Mouse (Mus musculus) cerebellum, adult 8-10 months (tissue): ENCODE results near the gene Uspl1.

Experiments
- DNase-seq: peaks from one replicate; pipeline ENCODE4 v3.0.0; 2022

The Uspl1 gene

GRCm38 (mm10) chr5:149215540-149215939 lies 31.4 kb downstream of the Uspl1 start:
- DNase-seq, result no peak

DNA sequence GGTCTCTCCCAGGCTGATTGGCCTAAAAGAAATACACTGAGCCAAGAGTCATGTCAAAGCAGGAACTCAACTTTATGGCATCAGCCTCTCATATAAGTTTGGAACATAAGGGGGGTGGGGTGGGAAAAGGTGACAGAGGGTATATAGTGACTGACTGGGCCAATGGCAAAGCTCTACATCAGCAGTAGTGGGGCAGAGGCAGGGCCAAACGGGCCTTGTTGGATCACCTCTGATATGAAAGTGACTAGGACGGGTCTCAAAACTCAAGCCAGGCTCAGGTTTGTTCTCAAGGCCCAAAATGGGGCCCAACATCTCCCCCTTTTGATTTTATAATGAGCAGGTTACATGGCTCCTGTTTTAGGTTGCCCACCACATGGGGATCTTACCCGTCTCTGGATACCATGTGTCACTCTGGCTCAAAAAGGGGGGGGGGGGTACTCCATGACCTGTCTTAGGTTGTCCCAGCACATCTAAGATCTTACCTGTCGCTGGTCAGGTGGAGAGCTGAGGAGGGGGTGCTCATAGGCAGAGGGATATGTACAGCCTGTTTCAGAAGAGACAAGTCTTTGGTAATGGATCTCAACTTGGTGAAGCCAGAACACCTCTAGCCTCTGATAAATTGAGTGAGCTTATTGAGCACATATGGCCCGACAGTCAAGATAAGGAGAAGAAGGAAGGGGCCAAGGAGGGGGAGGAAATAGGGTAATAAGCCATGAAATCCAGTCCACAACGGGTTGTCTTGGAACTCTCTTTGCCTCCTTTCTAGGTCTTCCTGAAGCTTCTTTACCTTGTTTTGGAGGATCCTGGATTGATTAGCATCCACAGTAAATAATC lies 33.6 kb downstream of the Uspl1 start:
- DNase-seq, result no peak

GRCm38 (mm10) chr5:149219493-149219892 lies 35.3 kb downstream of the Uspl1 start:
- no peak for DNase-seq

- DNase-seq, result no peak
Measured at GRCm38 (mm10) chr5:149221355-149221754, 37.2 kb downstream of the Uspl1 start.

DNA sequence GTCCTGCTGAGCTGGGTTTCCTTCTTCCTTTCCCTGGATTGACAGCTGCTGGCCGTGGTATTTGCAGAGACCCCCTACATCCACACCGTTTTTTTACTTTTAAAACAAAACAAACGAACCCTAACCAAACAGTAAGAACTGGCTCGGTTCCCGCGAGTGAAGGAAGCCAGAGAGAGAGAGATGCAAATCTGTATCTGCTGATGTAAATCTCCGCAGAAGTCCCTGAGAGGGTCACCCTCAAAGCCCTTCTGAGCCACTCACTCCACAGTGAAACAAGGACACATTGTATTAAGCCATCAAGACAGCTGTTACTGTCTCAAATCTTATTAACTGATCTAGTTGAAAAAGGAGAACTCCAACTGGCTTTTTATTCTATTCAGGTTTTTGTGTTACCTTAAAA lies 40.5 kb downstream of the Uspl1 start:
- no peak for DNase-seq

GRCm38 (mm10) chr5:149228700-149229618 lies 44.8 kb downstream of the Uspl1 start:
- DNase-seq, result peak; percentile 90

- no peak for DNase-seq
Measured at GRCm38 (mm10) chr5:149229619-149230339, 45.6 kb downstream of the Uspl1 start.

DNA sequence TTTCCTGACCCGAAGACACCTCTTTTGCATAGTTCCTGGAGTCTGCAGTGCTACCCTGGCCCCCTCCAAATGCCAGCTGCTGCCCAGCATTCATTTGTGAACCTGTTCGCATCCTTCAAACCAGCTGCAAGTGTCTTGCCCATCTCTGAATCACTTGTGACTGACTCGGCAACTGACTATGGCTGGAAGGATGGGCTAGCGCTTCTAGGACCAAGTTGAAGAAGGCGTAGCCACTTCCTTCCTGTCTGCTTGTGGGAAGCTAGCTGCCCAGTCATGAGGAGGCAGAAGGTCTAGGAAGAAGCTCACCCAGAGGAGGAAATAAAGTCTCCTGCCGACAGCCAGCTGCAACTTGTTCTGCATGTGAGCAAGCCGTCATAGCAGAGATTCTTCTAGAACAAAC lies 50.9 kb downstream of the Uspl1 start:
- DNase-seq, result no peak

DNA sequence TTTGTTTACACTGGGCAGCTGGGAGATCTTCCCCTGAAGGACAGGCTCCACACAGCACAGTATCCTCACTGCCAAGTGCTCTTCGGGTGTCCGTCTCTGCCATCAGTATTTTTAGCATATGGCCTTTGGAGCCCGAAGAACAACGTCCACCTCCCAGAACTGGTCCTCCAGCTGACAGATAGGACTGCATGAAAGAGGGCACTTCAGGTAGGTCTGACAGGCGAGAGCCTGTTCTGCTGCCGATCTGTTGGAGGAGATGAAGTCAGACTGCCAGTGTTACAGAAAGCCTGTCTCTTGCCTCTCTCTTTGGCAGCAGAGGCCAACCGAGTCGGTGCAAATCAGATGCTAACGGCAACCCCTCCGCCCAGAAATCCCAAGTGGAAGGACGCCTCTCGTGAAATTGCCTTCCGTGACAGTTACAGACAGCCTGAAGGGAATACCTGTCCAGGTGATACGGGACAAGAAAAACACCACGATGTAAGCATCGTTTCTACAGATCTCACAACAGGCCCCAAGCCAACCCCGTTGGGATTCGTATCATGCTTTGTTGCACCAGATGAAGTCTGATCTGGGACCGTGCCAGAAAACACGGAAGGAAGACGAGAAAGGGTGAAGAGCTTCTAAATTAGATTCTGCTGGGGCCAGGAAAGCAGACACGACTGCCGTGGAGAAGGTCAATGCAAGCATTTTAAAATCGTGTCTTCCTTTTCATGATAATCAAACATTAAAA lies 53.2 kb downstream of the Uspl1 start:
- DNase-seq, result peak; percentile 49

DNA sequence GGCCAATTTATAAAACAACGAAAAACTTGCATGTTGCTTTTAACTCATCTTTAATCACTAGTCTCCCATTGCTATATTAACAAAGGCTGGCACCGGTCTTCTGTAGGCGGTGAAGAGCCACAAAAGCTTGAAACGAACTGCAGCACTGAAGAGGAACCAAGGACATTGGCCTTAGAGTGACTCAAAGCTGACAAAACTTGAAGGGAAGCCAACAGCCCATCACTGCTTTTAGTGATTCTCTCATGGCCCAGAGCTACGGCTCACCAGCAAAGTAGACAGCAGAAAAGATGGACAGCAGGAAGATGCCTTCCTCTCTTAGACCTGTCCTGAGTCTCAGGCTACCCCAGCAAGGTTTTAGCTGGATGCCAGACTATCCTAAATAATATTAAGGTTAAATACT lies 58.3 kb downstream of the Uspl1 start:
- DNase-seq, result no peak

DNA sequence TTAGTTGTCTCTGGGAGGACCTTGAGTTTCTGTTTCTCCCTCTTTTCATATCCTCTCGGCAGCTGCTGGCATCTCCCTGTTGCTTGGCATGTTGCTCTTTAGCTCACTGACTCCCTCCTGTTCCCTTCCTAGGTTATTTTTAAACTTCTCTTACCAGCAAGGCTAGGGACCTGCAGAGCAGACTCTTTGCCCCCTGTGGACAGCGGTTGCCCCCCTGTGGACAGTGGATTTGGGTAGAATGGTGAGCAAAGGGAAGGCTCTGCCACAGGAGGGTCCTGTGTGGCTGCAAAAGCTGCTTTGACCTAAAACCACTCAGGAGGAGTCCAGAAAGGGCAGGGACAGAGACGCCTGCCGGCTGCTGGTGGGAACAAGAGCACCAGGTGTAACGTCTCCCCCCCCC lies 58.9 kb downstream of the Uspl1 start:
- DNase-seq, result no peak

- no peak for DNase-seq
Measured at GRCm38 (mm10) chr5:149245391-149245964, 61.3 kb downstream of the Uspl1 start.

DNA sequence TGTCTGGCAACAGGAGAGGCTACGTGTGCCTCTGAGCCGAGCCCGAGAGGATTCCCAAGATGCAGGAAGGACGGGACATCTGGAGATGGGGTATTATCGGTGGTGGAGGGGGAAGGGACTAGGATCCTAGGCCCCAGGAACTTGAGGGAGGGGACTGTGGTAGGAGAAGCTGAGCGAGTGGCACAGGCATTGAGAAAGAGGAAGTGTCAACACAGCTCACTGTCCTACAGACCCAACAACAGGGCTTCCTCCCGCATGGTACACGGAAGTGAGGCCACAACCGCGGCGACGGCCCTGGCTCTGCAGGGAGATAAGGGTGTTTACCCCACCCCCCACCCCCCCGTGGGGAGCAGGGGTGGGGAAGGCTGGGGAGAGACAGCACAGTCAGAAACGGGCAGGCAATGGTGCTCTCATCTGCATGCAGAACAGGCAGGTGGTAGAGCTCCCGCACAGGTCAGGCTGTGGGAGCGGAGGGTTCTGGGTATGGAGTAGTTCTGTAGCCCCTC lies 61.9 kb downstream of the Uspl1 start:
- no peak for DNase-seq

GRCm38 (mm10) chr5:149247047-149247904 lies 63.1 kb downstream of the Uspl1 start:
- peak; percentile 35 for DNase-seq

DNA sequence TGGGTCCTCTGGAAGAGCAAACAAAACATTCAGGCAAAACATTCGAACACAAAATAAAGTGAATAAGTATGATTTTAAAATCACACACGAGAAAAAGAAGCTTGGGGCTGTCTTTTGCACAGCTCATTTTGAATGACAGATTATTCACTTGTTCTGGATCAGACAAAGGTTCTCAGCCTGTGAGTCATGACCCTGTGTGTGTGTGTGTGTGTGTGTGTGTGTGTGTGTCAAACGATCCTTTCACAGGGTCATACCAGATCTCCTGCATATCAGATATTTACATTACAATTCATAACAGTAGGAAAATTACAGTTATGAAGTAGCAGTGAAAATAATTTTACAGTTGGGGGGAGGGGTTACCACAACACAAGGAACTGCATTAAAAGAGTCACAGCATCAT lies 68.2 kb downstream of the Uspl1 start:
- DNase-seq, result no peak

DNA sequence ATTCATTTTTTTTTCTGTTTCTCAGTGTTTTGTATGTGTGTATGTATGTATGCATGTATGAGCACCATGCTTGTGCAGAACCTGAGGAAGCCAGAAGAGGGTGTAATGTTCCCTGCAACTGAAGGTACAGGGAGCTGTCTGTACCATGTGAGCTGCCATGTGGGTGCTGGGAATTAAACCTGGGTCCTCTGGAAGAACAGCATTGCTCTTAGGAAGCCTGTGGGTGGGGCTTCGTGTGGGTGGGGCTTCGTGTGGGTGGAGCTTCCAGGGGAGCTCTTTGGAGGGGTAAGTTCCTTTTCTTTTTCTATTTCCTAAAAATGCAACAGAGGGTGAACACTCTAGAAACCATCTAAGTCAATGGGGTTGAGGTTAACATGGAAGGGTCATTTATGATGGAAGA lies 69.3 kb downstream of the Uspl1 start:
- DNase-seq, result no peak

DNA sequence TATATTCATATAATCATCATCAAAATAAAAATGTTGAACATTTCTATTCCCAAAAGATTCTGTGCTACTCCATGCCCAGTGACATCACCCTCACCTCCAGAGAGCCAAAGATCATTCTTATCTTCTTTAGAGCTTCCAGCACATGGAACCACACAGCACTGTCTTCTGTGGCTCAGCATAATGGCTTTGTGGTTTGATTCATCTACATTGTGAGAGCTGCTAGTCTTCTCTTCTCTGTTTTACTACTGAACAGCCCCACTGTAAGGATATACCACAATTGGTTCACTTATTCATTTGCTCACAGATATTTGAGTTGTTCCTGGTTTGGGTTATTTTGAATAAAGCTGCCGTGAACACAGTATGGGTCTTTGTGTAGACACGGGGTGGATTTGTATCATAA lies 71.4 kb downstream of the Uspl1 start:
- no peak for DNase-seq

DNA sequence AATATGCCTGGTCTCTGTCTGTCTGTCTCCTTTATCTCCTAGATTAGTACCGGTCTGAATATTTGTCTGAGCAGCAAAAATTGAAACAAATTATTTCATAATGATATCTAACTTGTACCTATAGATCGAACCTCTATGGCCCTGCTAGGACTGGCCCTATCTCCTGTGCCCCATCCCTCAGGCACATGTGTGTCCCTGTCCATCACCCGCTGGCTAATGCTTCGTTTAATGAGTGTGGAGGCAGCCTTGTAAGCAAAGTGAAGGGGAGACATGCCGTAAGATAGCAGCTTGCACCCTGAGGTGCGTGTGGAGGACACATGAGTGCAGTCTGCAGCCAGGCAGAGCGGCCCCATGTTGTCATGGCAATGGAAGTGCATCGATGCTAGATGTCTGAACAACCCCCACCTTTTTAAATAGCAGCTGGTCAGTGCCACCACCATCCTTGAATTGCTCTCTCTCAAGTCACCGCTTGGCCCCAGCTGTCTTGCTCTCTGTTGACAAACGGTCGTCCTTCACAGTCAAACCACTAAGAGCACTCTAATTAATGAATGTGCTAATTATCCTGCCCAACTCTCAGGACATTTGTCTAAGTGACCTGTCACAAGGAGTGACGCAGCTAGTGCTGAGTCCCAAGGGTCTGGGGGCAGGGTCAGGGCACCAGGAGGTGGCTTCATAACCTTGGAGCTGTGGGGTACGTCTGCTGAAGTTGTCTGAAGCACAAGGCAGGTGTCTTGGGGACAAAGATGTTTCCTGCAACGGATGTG lies 73.5 kb downstream of the Uspl1 start:
- DNase-seq, result no peak

DNA sequence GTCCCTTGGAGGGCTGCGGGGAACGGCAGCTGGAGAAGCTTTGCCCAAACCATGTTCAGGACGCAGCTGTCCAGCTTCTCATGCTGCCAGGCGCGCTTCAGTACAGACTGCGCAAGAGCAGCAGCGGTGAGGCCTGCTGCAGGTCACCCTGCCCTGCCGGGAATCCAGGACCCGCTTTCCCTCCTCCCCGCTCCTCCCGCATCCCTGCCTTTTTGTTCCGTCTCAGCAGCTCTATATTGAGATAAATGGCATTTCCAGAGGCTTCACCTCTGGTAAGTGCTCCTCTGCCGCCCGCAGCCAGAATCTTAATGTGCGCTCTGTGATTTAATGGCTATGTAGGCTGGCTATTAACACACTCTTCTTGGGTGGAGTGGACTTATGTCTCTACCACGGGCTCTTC lies 74.9 kb downstream of the Uspl1 start:
- no peak for DNase-seq

- no peak for DNase-seq
Measured at GRCm38 (mm10) chr5:149261449-149261848, 77.3 kb downstream of the Uspl1 start.
